Mouse (Mus musculus) heart, postnatal 0 days (tissue): Measurements from ENCODE around the gene Cd80.

Experiments
- CTCF ChIP-seq: IDR thresholded peaks from 2 replicates; pipeline ENCODE4 v1.5.1; 2016; ENCODE audit warnings: antibody characterized with exemption, control low read depth, low read depth
- EP300 ChIP-seq: IDR thresholded peaks from 2 replicates; pipeline ENCODE4 v1.6.1; 2016; ENCODE audit warnings: antibody characterized with exemption, low read depth

- TF ChIP-seq CTCF (no peak), EP300 (no peak)
These were observed 48.2 kb downstream of the Cd80 start for GRCm38 (mm10) chr16:38503528-38503927.
